Mouse (Mus musculus) lung, embryonic 15.5 days (tissue): ENCODE data around the gene Ush2a. TPM values are rescaled to one million over a fixed set of nuclear protein-coding genes. Genes with fewer than 3 reads are reported as not detected.

Experiments used
- ATAC-seq: fragments of 200-750 bp; cut with Nextera tagmentation; 2 replicates; pipeline ENCODE4 v1.8.0; 2017; ENCODE audit warnings: moderate number of reproducible peaks, borderline replicate concordance; ENCODE audit not compliant: low FRiP score, low TSS enrichment; ENCODE audit errors: extremely low read depth
- H3K27ac ChIP-seq: fragments of 300-500 bp; sonication (generic); 2 replicates; pipeline ENCODE4 v1.5.1; 2015; ENCODE audit warnings: moderate library complexity, mild to moderate bottlenecking, inconsistent platforms
- H3K27me3 ChIP-seq: fragments of 300-500 bp; sonication (generic); 2 replicates; pipeline ENCODE4 v1.6.1; 2015; ENCODE audit warnings: inconsistent platforms
- H3K36me3 ChIP-seq: fragments of 300-500 bp; sonication (generic); 2 replicates; pipeline ENCODE4 v1.6.1; 2015; ENCODE audit warnings: inconsistent platforms
- H3K4me1 ChIP-seq: fragments of 300-500 bp; sonication (generic); 2 replicates; pipeline ENCODE4 v1.6.1; 2015; ENCODE audit warnings: inconsistent platforms
- H3K4me2 ChIP-seq: fragments of 300-500 bp; sonication (generic); 2 replicates; pipeline ENCODE4 v1.6.1; 2015; ENCODE audit warnings: inconsistent platforms, mild to moderate bottlenecking, moderate library complexity
- H3K4me3 ChIP-seq: fragments of 300-500 bp; sonication (generic); 2 replicates; pipeline ENCODE4 v1.5.1; 2015; ENCODE audit warnings: mild to moderate bottlenecking, inconsistent platforms
- H3K9ac ChIP-seq: fragments of 300-500 bp; sonication (generic); 2 replicates; pipeline ENCODE4 v1.6.1; 2015; ENCODE audit warnings: inconsistent platforms
- H3K9me3 ChIP-seq: fragments of 300-500 bp; sonication (generic); 2 replicates; pipeline ENCODE4 v1.6.1; 2016; ENCODE audit warnings: inconsistent platforms
- WGBS: fragments of 180-500 bp; shearing (Covaris S2); methylation state at CpG from one replicate; pipeline ENCODE4 v1.1.7; 2015; 5-methylcytosine and 5-hydroxymethylcytosine counted together
- polyA plus RNA-seq: library from polyadenylated mRNA; unstranded; fragments of >200 nt; fragmentation: Nextera tagmentation; extraction: Ambion mirVana; gene quantifications from 2 replicates; pipeline ENCODE4 v1.2.1, GENCODE M21; 2015

The Ush2a gene
- polyA plus RNA-seq, 1 experiment from 2014 or later: 0.04 TPM

DNA sequence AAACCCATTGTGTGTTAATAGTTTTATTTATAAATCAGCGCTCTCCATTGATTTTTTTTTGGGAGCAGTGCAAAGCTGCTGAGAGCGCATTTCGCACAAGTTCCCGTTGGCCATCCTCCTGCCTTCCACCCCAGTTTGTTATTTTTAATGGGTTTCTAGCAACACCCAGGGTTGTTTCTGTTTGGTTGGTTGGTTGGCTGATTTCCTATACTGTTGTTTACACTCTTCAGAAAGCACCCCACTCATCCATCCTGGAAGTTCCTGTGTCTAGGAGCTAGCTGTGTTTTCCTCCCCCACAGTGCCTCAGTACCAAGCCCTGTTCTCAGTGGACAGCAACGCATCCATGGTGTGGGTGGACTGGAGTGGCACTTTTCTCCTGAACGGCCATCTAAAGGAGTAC, 689.3 kb downstream of the Ush2a start:
- H3K27ac ChIP-seq: no peak overlapping the region
- ATAC-seq: peak; percentile 55; the same call in 1 of the 2 replicates
- WGBS: 42% methylated on average over 6 of the region's 6 CpGs
- no peaks in the 10 kb centered on the region for H3K27me3 ChIP-seq
- H3K4me2 ChIP-seq: no peak overlapping the region
- no peaks in the 10 kb centered on the region for H3K36me3 ChIP-seq
- H3K9ac ChIP-seq: no peak overlapping the region
- H3K4me3 ChIP-seq: no peak overlapping the region
- H3K9me3 ChIP-seq: no peaks in the 10 kb centered on the region
- H3K4me1 ChIP-seq: peaks cover 6% of the 10 kb centered on the region; the same call in 1 of the 2 replicates

GRCm38 (mm10) chr1:188952501-188952900, 690.7 kb downstream of the Ush2a start:
- Histone ChIP-seq H3K27me3 (no peaks in the 10 kb centered on the region), H3K4me2 (no peak overlapping the region), H3K4me1 (peaks cover 6% of the 10 kb centered on the region; the same call in 1 of the 2 replicates), H3K36me3 (no peaks in the 10 kb centered on the region), H3K9me3 (no peaks in the 10 kb centered on the region), H3K4me3 (no peak overlapping the region), H3K9ac (no peak overlapping the region), H3K27ac (no peak overlapping the region)
- no peak for ATAC-seq
- WGBS: 88% methylated on average over 4 of the region's 4 CpGs

DNA sequence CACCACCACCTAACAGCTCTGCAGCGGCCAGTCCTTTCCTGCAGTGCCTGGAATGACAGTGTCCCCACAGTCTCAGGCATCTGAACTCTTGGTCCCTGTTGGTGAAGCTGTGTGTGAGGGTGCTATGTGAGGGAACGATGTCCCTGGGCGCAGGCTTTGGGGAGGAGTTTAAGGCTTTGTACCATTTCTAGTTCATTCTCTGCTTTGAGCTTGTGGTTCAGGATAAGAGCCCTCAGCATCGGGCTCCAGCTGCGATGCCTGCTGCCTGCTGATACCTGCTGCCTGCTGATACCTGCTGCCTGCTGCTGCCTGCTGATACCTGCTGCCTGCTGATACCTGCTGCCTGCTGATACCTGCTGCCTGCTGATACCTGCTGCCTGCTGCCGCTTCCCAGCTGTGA, 711.3 kb downstream of the Ush2a start:
- 93% methylated on average over 6 of the region's 6 CpGs for WGBS
- no peak overlapping the region for H3K4me3 ChIP-seq
- H3K9ac ChIP-seq: no peak overlapping the region
- H3K36me3 ChIP-seq: peaks cover 72% of the 10 kb centered on the region
- no peaks in the 10 kb centered on the region for H3K9me3 ChIP-seq
- no peaks in the 10 kb centered on the region for H3K4me1 ChIP-seq
- H3K27ac ChIP-seq: no peak overlapping the region
- ATAC-seq: peak; percentile 49; the same call in 1 of the 2 replicates
- H3K27me3 ChIP-seq: no peaks in the 10 kb centered on the region
- no peak overlapping the region for H3K4me2 ChIP-seq

DNA sequence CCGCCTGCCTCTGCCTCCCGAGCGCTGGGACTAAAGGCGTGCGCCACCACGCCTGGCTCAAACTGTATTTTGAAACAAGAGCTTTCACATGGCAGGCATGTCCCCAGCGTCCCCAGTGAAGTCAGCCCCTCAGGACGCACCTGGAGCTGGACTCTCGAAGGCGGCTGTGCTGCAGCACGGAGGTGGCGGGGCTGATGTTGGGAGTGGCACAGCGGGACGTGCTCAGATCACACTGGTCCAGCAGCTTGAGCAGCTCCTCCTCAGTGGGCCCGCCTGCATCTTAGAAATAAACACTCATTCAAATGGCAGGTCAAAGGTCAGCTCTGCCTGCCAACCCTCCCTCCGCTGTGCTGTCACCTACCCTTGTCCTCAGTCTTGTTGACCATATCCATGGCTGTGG, 712.1 kb downstream of the Ush2a start:
- 0 out of 2 replicates have a peak, but pooled peaks have one; percentile 27 for ATAC-seq

GRCm38 (mm10) chr1:188980050-188980449, 718.2 kb downstream of the Ush2a start:
- no peaks in the 10 kb centered on the region for H3K9me3 ChIP-seq
- ATAC-seq: no peak; the same call in 1 of the 2 replicates
- H3K4me1 ChIP-seq: no peaks in the 10 kb centered on the region
- no peak overlapping the region for H3K9ac ChIP-seq
- no peak overlapping the region for H3K27ac ChIP-seq
- H3K4me3 ChIP-seq: no peak overlapping the region
- no peak overlapping the region for H3K4me2 ChIP-seq
- no peaks in the 10 kb centered on the region for H3K27me3 ChIP-seq
- H3K36me3 ChIP-seq: peaks cover 79% of the 10 kb centered on the region
- 19% methylated on average over 3 of the region's 3 CpGs for WGBS

More for the DNA sequence above, 712.1 kb downstream of the Ush2a start:
- Histone ChIP-seq H3K27me3 (no peaks in the 10 kb centered on the region), H3K4me1 (no peaks in the 10 kb centered on the region), H3K27ac (no peak overlapping the region), H3K9me3 (no peaks in the 10 kb centered on the region), H3K36me3 (peaks cover 72% of the 10 kb centered on the region), H3K9ac (no peak overlapping the region), H3K4me3 (no peak overlapping the region), H3K4me2 (no peak overlapping the region)
- 90% methylated on average over 16 of the region's 16 CpGs for WGBS

DNA sequence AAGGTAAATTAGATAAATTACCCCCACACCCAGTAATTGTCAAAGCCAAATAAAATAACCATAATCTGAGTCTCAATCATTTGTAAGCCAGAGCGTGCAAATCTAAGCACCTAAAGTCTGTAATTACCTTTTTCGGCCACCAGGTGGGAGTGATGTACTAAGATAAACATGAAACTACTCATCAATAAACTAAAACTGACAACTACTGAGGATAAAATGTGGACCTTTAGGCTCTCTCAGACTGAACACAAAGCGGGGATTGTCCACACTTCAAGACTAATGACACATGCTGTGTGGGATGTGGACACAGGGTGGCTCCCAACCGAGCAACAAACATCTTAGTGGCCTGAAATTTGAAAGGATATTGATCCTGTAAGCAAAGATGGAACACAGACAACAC, 731.4 kb downstream of the Ush2a start:
- no peak for ATAC-seq
- Histone ChIP-seq H3K36me3 (peaks cover 56% of the 10 kb centered on the region), H3K4me3 (no peak overlapping the region), H3K27ac (no peak overlapping the region), H3K4me1 (no peaks in the 10 kb centered on the region), H3K4me2 (no peak overlapping the region), H3K9me3 (no peaks in the 10 kb centered on the region), H3K9ac (no peak overlapping the region), H3K27me3 (no peaks in the 10 kb centered on the region)
- WGBS: 32% methylated on average over 4 of the region's 4 CpGs

- peaks cover 50% of the 10 kb centered on the region for H3K36me3 ChIP-seq
- H3K27me3 ChIP-seq: no peaks in the 10 kb centered on the region
- 85% methylated on average over 3 of the region's 3 CpGs for WGBS
Measured at GRCm38 (mm10) chr1:188997921-188998320, 736.1 kb downstream of the Ush2a start.

GRCm38 (mm10) chr1:188999981-189000380, 738.2 kb downstream of the Ush2a start:
- 82% methylated on average over 10 of the region's 10 CpGs for WGBS
- ATAC-seq: no peak

More at GRCm38 (mm10) chr1:188997921-188998320, 736.1 kb downstream of the Ush2a start:
- no peak overlapping the region for H3K9ac ChIP-seq
- no peaks in the 10 kb centered on the region for H3K9me3 ChIP-seq
- H3K4me3 ChIP-seq: no peak overlapping the region
- no peaks in the 10 kb centered on the region for H3K4me1 ChIP-seq
- no peak overlapping the region for H3K4me2 ChIP-seq
- no peak for ATAC-seq
- H3K27ac ChIP-seq: no peak overlapping the region

DNA sequence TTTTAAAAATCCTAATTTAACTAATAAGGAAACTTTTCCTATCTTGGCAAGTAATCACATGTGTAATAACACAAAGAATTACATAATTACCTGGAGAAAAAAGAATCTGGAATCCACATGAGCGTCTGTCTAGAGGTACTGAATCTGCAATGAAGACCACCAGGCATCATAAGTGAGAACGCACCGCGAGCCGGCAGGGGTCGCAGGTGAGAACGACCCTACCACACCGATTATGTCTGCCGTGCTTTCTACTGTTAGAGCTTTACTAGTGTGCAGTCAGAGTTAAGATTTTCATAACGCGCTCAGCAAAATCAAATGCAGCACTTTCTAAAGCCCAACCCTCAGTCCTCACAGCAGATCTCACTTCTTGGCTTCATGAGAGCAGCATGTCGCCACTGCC, 740.0 kb downstream of the Ush2a start:
- Histone ChIP-seq H3K9ac (no peak overlapping the region), H3K27ac (no peak overlapping the region), H3K9me3 (no peaks in the 10 kb centered on the region), H3K4me2 (no peak overlapping the region), H3K4me3 (no peak overlapping the region), H3K27me3 (no peaks in the 10 kb centered on the region), H3K4me1 (peaks cover 17% of the 10 kb centered on the region), H3K36me3 (peaks cover 33% of the 10 kb centered on the region)
- WGBS: 87% methylated on average over 12 of the region's 12 CpGs
- ATAC-seq: no peak

More at GRCm38 (mm10) chr1:188999981-189000380, 738.2 kb downstream of the Ush2a start:
- H3K4me3 ChIP-seq: no peak overlapping the region
- peaks cover 50% of the 10 kb centered on the region for H3K36me3 ChIP-seq
- H3K4me1 ChIP-seq: no peaks in the 10 kb centered on the region
- no peak overlapping the region for H3K9ac ChIP-seq
- H3K4me2 ChIP-seq: no peak overlapping the region
- no peaks in the 10 kb centered on the region for H3K9me3 ChIP-seq
- H3K27ac ChIP-seq: no peak overlapping the region
- H3K27me3 ChIP-seq: no peaks in the 10 kb centered on the region

- Histone ChIP-seq H3K27me3 (no peaks in the 10 kb centered on the region), H3K9ac (no peak overlapping the region), H3K4me1 (peaks cover 18% of the 10 kb centered on the region), H3K4me3 (no peak overlapping the region), H3K9me3 (no peaks in the 10 kb centered on the region), H3K36me3 (peaks cover 13% of the 10 kb centered on the region), H3K4me2 (no peak overlapping the region), H3K27ac (no peak overlapping the region)
- ATAC-seq: no peak
- 95% methylated on average over 1 of the region's 1 CpGs for WGBS
Measured at GRCm38 (mm10) chr1:189004774-189005173, 743.0 kb downstream of the Ush2a start.

- Histone ChIP-seq H3K4me1 (peaks cover 18% of the 10 kb centered on the region), H3K27ac (no peak overlapping the region), H3K9ac (no peak overlapping the region), H3K9me3 (no peaks in the 10 kb centered on the region), H3K36me3 (no peaks in the 10 kb centered on the region; the same call in 1 of the 2 replicates), H3K4me2 (peak overlapping the region; percentile 85), H3K4me3 (peak overlapping the region; percentile 75), H3K27me3 (no peaks in the 10 kb centered on the region)
- 43% methylated on average over 5 of the region's 5 CpGs for WGBS
- no peak for ATAC-seq
Measured at GRCm38 (mm10) chr1:189006267-189006666, 744.4 kb downstream of the Ush2a start.

- Histone ChIP-seq H3K9ac (peak overlapping the region; percentile 94), H3K9me3 (no peaks in the 10 kb centered on the region), H3K4me2 (peak overlapping the region; percentile 85), H3K27me3 (no peaks in the 10 kb centered on the region), H3K36me3 (no peaks in the 10 kb centered on the region; the same call in 1 of the 2 replicates), H3K4me1 (peaks cover 18% of the 10 kb centered on the region), H3K27ac (no peak overlapping the region), H3K4me3 (peak overlapping the region; percentile 75)
- 2% methylated on average over 7 of the region's 7 CpGs for WGBS
- ATAC-seq: 0 out of 2 replicates have a peak, but pooled peaks have one; percentile 3
Measured at GRCm38 (mm10) chr1:189006826-189007225, 745.0 kb downstream of the Ush2a start.
